Mouse (Mus musculus) stomach, embryonic 15.5 days (tissue): ENCODE results near the gene Bid. TPM values are rescaled to one million over a fixed set of nuclear protein-coding genes. Genes with fewer than 3 reads are reported as not detected.

Experiments
- ATAC-seq: fragments of 200-750 bp; cut with Nextera tagmentation; 2 replicates; pipeline ENCODE4 v1.8.0; 2017; ENCODE audit warnings: low read depth, moderate number of reproducible peaks, moderate TSS enrichment; ENCODE audit not compliant: insufficient read depth, low FRiP score
- H3K27ac ChIP-seq: fragments of 300-500 bp; sonication (generic); 2 replicates; pipeline ENCODE4 v1.5.1; 2015; ENCODE audit warnings: mild to moderate bottlenecking, inconsistent platforms
- H3K27me3 ChIP-seq: fragments of 300-500 bp; sonication (generic); replicated peaks from 2 replicates; pipeline ENCODE4 v1.6.1; 2015; ENCODE audit warnings: inconsistent platforms
- H3K36me3 ChIP-seq: fragments of 300-500 bp; sonication (generic); 2 replicates; pipeline ENCODE4 v1.6.1; 2015; ENCODE audit warnings: inconsistent platforms
- H3K4me1 ChIP-seq: fragments of 300-500 bp; sonication (generic); 2 replicates; pipeline ENCODE4 v1.6.1; 2015; ENCODE audit warnings: inconsistent platforms
- H3K4me2 ChIP-seq: fragments of 300-500 bp; sonication (generic); 2 replicates; pipeline ENCODE4 v1.6.1; 2015; ENCODE audit warnings: mild to moderate bottlenecking, inconsistent platforms
- H3K4me3 ChIP-seq: fragments of 300-500 bp; sonication (generic); replicated peaks from 2 replicates; pipeline ENCODE4 v1.5.1; 2015; ENCODE audit warnings: inconsistent platforms
- H3K9ac ChIP-seq: fragments of 300-500 bp; sonication (generic); 2 replicates; pipeline ENCODE4 v1.6.1; 2015; ENCODE audit warnings: inconsistent platforms
- H3K9me3 ChIP-seq: fragments of 300-500 bp; sonication (generic); 2 replicates; pipeline ENCODE4 v1.6.1; 2016; ENCODE audit warnings: inconsistent platforms
- WGBS: fragments of 180-500 bp; shearing (Covaris S2); methylation state at CpG from one replicate; pipeline ENCODE4 v1.1.7; 2015; 5-methylcytosine and 5-hydroxymethylcytosine counted together
- polyA plus RNA-seq: library from polyadenylated mRNA; unstranded; fragments of >200 nt; fragmentation: Nextera tagmentation; extraction: Ambion mirVana; gene quantifications from 2 replicates; pipeline ENCODE4 v1.2.1, GENCODE M21; 2015

The Bid gene
- polyA plus RNA-seq, 1 experiment from 2014 or later: 21.5 TPM

DNA sequence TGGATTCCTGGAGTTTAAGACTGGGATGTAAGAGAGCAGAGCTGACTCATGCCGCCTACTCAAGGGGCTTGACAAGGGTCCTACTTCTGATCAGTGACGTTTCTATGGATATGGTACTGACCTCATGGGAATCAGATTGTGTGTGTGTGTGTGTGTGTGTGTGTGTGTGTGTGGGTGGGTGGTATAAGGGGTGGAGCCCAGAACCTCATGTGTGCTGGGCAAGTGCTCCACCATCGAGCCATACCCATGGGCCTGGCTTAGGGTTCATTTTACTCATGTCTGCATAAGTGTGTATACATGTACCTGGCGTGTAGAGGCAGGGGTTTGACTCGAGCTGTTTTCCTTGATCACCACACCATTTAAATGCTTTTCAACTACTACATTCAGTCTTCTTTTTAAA, 27.3 kb upstream of the Bid start:
- no peaks in the 10 kb centered on the region for H3K4me1 ChIP-seq
- H3K4me3 ChIP-seq: no peak overlapping the region
- no peak for ATAC-seq
- no peak overlapping the region for H3K4me2 ChIP-seq
- WGBS: 87% methylated on average over 5 of the region's 5 CpGs
- H3K9ac ChIP-seq: no peak overlapping the region
- H3K27ac ChIP-seq: no peak overlapping the region
- no peaks in the 10 kb centered on the region for H3K9me3 ChIP-seq
- H3K36me3 ChIP-seq: no peaks in the 10 kb centered on the region
- H3K27me3 ChIP-seq: no peaks in the 10 kb centered on the region

- no peak overlapping the region for H3K4me3 ChIP-seq
- H3K9ac ChIP-seq: no peak overlapping the region
- no peak overlapping the region for H3K27ac ChIP-seq
- no peaks in the 10 kb centered on the region for H3K27me3 ChIP-seq
- 66% methylated on average over 10 of the region's 10 CpGs for WGBS
- no peaks in the 10 kb centered on the region for H3K9me3 ChIP-seq
- ATAC-seq: no peak
- no peaks in the 10 kb centered on the region for H3K36me3 ChIP-seq
- no peaks in the 10 kb centered on the region for H3K4me1 ChIP-seq
- no peak overlapping the region for H3K4me2 ChIP-seq
Measured at GRCm38 (mm10) chr6:120943551-120943950, 26.9 kb upstream of the Bid start.

DNA sequence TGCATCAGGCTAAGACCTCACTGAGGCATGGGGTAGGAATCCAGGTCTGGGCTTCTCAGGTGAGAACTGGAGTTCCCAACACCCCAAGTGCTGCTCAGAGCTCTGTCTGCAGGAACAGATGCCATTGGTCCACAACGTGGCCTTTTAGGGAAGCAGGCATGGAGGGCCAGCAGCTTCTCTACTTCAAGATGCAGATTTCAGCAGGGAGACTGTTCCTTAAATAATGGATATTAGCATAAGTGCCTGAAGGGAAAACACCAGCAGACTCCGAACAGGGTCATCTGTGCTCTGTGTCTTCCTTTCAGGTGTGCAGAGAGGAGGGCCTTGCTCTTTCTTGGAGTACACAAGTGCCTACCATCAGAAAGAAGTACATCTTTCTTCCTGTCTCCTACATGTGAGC, 26.4 kb upstream of the Bid start:
- Histone ChIP-seq H3K9me3 (no peaks in the 10 kb centered on the region), H3K4me3 (no peak overlapping the region), H3K27me3 (no peaks in the 10 kb centered on the region), H3K9ac (no peak overlapping the region), H3K4me1 (no peaks in the 10 kb centered on the region), H3K27ac (no peak overlapping the region), H3K36me3 (no peaks in the 10 kb centered on the region), H3K4me2 (no peak overlapping the region)
- WGBS: 75% methylated on average over 2 of the region's 2 CpGs
- ATAC-seq: no peak

DNA sequence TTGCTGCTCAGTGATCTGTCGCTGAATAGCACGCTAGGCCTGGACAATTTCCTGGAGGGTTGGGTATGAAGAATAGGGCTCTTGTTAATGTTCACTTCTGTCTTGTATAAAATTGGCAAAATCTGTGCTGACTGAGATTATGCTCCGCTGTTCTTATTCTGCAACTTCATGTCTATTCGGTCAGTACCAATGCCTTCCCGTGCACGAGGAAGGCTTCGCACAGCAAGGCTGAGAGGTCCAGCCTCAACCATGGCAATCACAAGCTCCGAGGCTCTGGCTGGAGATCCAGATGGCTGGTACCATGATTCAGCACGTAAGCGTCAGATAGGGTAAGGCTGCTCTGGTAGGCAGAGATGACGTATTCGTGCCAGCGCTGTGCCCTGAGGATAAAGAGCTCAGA, 24.9 kb upstream of the Bid start:
- H3K9me3 ChIP-seq: no peaks in the 10 kb centered on the region
- no peaks in the 10 kb centered on the region for H3K27me3 ChIP-seq
- no peak for ATAC-seq
- H3K4me3 ChIP-seq: no peak overlapping the region
- no peak overlapping the region for H3K9ac ChIP-seq
- WGBS: 90% methylated on average over 13 of the region's 13 CpGs
- H3K36me3 ChIP-seq: no peaks in the 10 kb centered on the region
- H3K4me1 ChIP-seq: no peaks in the 10 kb centered on the region
- no peak overlapping the region for H3K27ac ChIP-seq
- H3K4me2 ChIP-seq: no peak overlapping the region

DNA sequence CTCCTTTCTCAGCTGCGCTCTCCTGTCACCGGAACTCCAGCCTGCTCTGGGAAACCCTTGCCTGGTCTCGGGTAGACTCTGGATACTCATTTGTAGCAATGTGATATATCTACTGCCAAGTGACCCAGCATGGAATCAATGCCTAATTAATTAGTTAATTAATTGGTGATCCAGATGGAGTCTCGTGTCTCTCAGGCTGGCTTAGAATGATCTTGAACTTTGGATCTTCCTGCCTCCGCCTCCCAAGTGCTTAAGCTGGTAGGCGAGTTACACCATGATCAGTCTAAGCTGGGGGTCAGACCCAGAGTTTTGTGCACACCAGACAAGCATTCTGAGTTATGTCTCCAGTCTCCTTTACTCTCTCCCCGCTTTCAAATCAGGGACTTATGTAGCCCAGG, 24.4 kb upstream of the Bid start:
- Histone ChIP-seq H3K36me3 (no peaks in the 10 kb centered on the region), H3K4me1 (no peaks in the 10 kb centered on the region), H3K9ac (no peak overlapping the region), H3K27me3 (no peaks in the 10 kb centered on the region), H3K4me3 (no peak overlapping the region), H3K27ac (no peak overlapping the region), H3K4me2 (no peak overlapping the region), H3K9me3 (no peaks in the 10 kb centered on the region)
- WGBS: 80% methylated on average over 7 of the region's 7 CpGs
- ATAC-seq: no peak

GRCm38 (mm10) chr6:120940446-120941083, 23.9 kb upstream of the Bid start:
- ATAC-seq: no peak
- Histone ChIP-seq H3K27ac (no peak overlapping the region), H3K9me3 (no peaks in the 10 kb centered on the region), H3K4me1 (no peaks in the 10 kb centered on the region), H3K27me3 (no peaks in the 10 kb centered on the region), H3K36me3 (no peaks in the 10 kb centered on the region), H3K4me2 (no peak overlapping the region), H3K4me3 (no peak overlapping the region), H3K9ac (no peak overlapping the region)
- WGBS: 85% methylated on average over 7 of the region's 7 CpGs

GRCm38 (mm10) chr6:120939783-120940182, 23.1 kb upstream of the Bid start:
- Histone ChIP-seq H3K4me2 (no peak overlapping the region), H3K4me1 (no peaks in the 10 kb centered on the region), H3K27me3 (no peaks in the 10 kb centered on the region), H3K9ac (no peak overlapping the region), H3K27ac (no peak overlapping the region), H3K36me3 (no peaks in the 10 kb centered on the region), H3K9me3 (no peaks in the 10 kb centered on the region), H3K4me3 (no peak overlapping the region)
- ATAC-seq: no peak
- WGBS: 83% methylated on average over 3 of the region's 3 CpGs

- H3K36me3 ChIP-seq: 0 out of 2 replicates have a peak, but pooled peaks cover 6% of the 10 kb centered on the region
- H3K4me2 ChIP-seq: no peak overlapping the region
- H3K9ac ChIP-seq: no peak overlapping the region
- no peaks in the 10 kb centered on the region for H3K4me1 ChIP-seq
- ATAC-seq: no peak
- no peak overlapping the region for H3K27ac ChIP-seq
- no peaks in the 10 kb centered on the region for H3K27me3 ChIP-seq
- no peaks in the 10 kb centered on the region for H3K9me3 ChIP-seq
- H3K4me3 ChIP-seq: no peak overlapping the region
- 88% methylated on average over 12 of the region's 12 CpGs for WGBS
Measured at GRCm38 (mm10) chr6:120938763-120939450, 22.3 kb upstream of the Bid start.

- H3K36me3 ChIP-seq: 0 out of 2 replicates have a peak, but pooled peaks cover 6% of the 10 kb centered on the region
- 75% methylated on average over 11 of the region's 11 CpGs for WGBS
- ATAC-seq: no peak
- H3K4me2 ChIP-seq: no peak overlapping the region
- H3K9me3 ChIP-seq: no peaks in the 10 kb centered on the region
- H3K4me3 ChIP-seq: no peak overlapping the region
- no peak overlapping the region for H3K27ac ChIP-seq
- no peak overlapping the region for H3K9ac ChIP-seq
- H3K4me1 ChIP-seq: no peaks in the 10 kb centered on the region
- no peaks in the 10 kb centered on the region for H3K27me3 ChIP-seq
Measured at GRCm38 (mm10) chr6:120937999-120938608, 21.5 kb upstream of the Bid start.

DNA sequence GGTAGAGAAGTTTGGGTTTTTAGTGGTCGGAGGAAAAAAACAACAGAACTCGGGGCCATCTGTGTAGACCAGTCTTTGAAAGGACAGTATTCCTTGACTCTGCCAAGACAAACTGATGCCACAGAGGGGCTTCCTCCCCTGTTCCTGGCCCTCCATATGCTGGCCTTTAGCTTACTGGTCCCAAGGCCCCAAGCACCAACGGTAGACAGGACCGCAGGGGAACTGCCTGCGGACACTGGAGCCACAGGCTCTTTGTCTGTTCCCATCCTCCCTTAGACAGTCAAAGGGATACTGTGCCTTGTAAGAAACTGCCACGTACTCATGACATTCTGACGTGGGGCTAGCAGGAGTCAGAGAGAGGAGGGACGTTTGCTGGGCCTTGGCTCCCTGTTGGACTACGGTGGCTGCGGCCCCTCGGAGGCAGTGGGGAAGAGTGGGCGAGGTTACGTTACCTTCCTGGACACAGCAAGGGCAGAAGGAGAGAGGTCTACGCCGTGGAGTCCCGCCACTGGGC, 20.5 kb upstream of the Bid start:
- no peaks in the 10 kb centered on the region for H3K27me3 ChIP-seq
- H3K9me3 ChIP-seq: no peaks in the 10 kb centered on the region
- 0 out of 2 replicates have a peak, but pooled peaks cover 6% of the 10 kb centered on the region for H3K36me3 ChIP-seq
- no peak for ATAC-seq
- H3K9ac ChIP-seq: no peak overlapping the region
- H3K27ac ChIP-seq: no peak overlapping the region
- no peaks in the 10 kb centered on the region for H3K4me1 ChIP-seq
- no peak overlapping the region for H3K4me2 ChIP-seq
- no peak overlapping the region for H3K4me3 ChIP-seq
- WGBS: 81% methylated on average over 16 of the region's 16 CpGs

GRCm38 (mm10) chr6:120934176-120934575, 17.5 kb upstream of the Bid start:
- H3K27me3 ChIP-seq: no peaks in the 10 kb centered on the region
- 0 out of 2 replicates have a peak, but pooled peaks cover 6% of the 10 kb centered on the region for H3K36me3 ChIP-seq
- no peak overlapping the region for H3K4me3 ChIP-seq
- H3K9me3 ChIP-seq: no peaks in the 10 kb centered on the region
- H3K27ac ChIP-seq: no peak overlapping the region
- H3K4me1 ChIP-seq: no peaks in the 10 kb centered on the region
- no peak overlapping the region for H3K9ac ChIP-seq
- no peak overlapping the region for H3K4me2 ChIP-seq
- WGBS: 66% methylated on average over 4 of the region's 4 CpGs
- no peak for ATAC-seq

DNA sequence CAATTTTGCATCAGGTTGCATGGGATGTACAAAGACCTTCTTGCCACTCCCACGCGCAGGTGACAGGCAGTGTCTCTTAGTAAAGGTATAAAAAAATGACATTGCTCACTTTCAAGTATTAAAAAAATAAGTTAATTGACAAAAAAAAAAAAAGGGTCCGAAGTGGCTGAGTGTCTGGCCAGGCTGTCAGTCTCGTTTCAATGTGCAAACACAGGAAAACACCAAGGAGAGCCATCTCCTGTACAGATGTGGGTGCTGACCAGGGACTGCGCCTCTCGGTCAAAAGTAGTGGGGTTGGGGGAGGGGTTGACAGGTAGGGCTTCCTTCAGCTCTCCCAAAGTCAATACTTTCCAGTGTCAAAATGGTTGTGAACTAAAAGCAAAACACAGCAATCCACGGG, 17.0 kb upstream of the Bid start:
- Histone ChIP-seq H3K36me3 (0 out of 2 replicates have a peak, but pooled peaks cover 6% of the 10 kb centered on the region), H3K9me3 (no peaks in the 10 kb centered on the region), H3K27ac (no peak overlapping the region), H3K4me2 (no peak overlapping the region), H3K4me1 (no peaks in the 10 kb centered on the region), H3K4me3 (no peak overlapping the region), H3K9ac (no peak overlapping the region), H3K27me3 (no peaks in the 10 kb centered on the region)
- ATAC-seq: no peak
- 85% methylated on average over 7 of the region's 7 CpGs for WGBS
